Mouse (Mus musculus) liver, adult 2 months (tissue): ENCODE measurements around the gene Stk32c. TPM values are rescaled to one million over a fixed set of nuclear protein-coding genes. Genes with fewer than 3 reads are reported as not detected.

Source experiments
- DNase-seq: peaks from one replicate; pipeline ENCODE4 v3.0.0-alpha.2; 2011; ENCODE audit warnings: low read depth, low spot score; ENCODE audit errors: extremely low read depth
- H3K27ac ChIP-seq: fragments of 200-500 bp; replicated peaks from 2 replicates; pipeline ENCODE4 v1.5.1; 2012; ENCODE audit warnings: low read depth, mild to moderate bottlenecking, control low read depth, inconsistent platforms, low read length; ENCODE audit not compliant: insufficient read depth
- H3K27me3 ChIP-seq: fragments of 200-500 bp; 2 replicates; pipeline ENCODE4 v1.6.1; 2012; ENCODE audit warnings: mild to moderate bottlenecking, moderate library complexity, low read length, inconsistent platforms; ENCODE audit not compliant: control insufficient read depth, insufficient read depth
- H3K36me3 ChIP-seq: fragments of 200-500 bp; 2 replicates; pipeline ENCODE4 v1.6.1; 2012; ENCODE audit warnings: low read length, inconsistent platforms; ENCODE audit not compliant: control insufficient read depth, insufficient read depth
- H3K4me1 ChIP-seq: fragments of 200-500 bp; 2 replicates; pipeline ENCODE4 v1.6.1; 2011; ENCODE audit warnings: low read length; ENCODE audit not compliant: control insufficient read depth, insufficient read depth
- H3K4me3 ChIP-seq: fragments of 200-500 bp; 2 replicates; pipeline ENCODE4 v1.5.1; 2011; ENCODE audit warnings: low read depth, mild to moderate bottlenecking, control low read depth, low read length, moderate library complexity; ENCODE audit not compliant: insufficient read depth
- H3K79me2 ChIP-seq: fragments of 200-500 bp; 2 replicates; pipeline ENCODE4 v1.6.1; 2012; ENCODE audit warnings: inconsistent platforms, mild to moderate bottlenecking, low read length, moderate library complexity; ENCODE audit not compliant: control insufficient read depth, insufficient read depth
- H3K9ac ChIP-seq: fragments of 200-500 bp; 2 replicates; pipeline ENCODE4 v1.6.1; 2012; ENCODE audit warnings: low read depth, mild to moderate bottlenecking, control low read depth, inconsistent platforms, low read length
- CTCF ChIP-seq: fragments of 200-500 bp; IDR thresholded peaks from 2 replicates; pipeline ENCODE4 v1.5.1; 2011; ENCODE audit warnings: low read depth, low read length, control low read depth
- POLR2A ChIP-seq: fragments of 200-500 bp; IDR thresholded peaks from 2 replicates; pipeline ENCODE4 v1.6.1; 2011; ENCODE audit warnings: low read length, control low read depth; ENCODE audit not compliant: insufficient read depth; ENCODE audit errors: extremely low read depth
- WGBS: fragments of 180-500 bp; shearing (Covaris S2); methylation state at CpG from one replicate; pipeline ENCODE4 v1.1.7; 2018; 5-methylcytosine and 5-hydroxymethylcytosine counted together
- polyA plus RNA-seq: library from polyadenylated mRNA; depleted of rRNA; stranded (reverse); fragments of >200 nt; gene quantifications from 2 replicates; pipeline ENCODE4 v1.2.3, GENCODE M21; 2012
- total RNA-seq: library from RNA; depleted of rRNA; stranded (reverse); fragments of >200 nt; gene quantifications from 2 replicates; pipeline ENCODE4 v1.2.3, GENCODE M21; 2014

The Stk32c gene
- total and polyA plus RNA-seq, 2 experiments: 0.18 to 0.21 TPM

- no peak for DNase-seq
- H3K36me3 ChIP-seq: no peaks in the 10 kb centered on the region
- H3K4me1 ChIP-seq: no peaks in the 10 kb centered on the region
- no peak overlapping the region for H3K27ac ChIP-seq
- H3K9ac ChIP-seq: no peak overlapping the region
- H3K79me2 ChIP-seq: no peaks in the 10 kb centered on the region
- peaks cover 6% of the 10 kb centered on the region; the same call in 1 of the 2 replicates for H3K27me3 ChIP-seq
- no peak for TF ChIP-seq CTCF
- no peak for TF ChIP-seq POLR2A
- H3K4me3 ChIP-seq: no peak overlapping the region
- 71% methylated on average over 4 of the region's 4 CpGs for WGBS
Measured at GRCm38 (mm10) chr7:139080714-139081113, 132.4 kb downstream of the Stk32c start.

GRCm38 (mm10) chr7:139079141-139079540 is 134.0 kb downstream of the Stk32c start:
- TF ChIP-seq CTCF (no peak), POLR2A (no peak)
- H3K27me3 ChIP-seq: 0 out of 2 replicates have a peak, but pooled peaks cover 2% of the 10 kb centered on the region
- 75% methylated on average over 7 of the region's 7 CpGs for WGBS

GRCm38 (mm10) chr7:139078181-139078580 is 134.9 kb downstream of the Stk32c start:
- DNase-seq: no peak
- Histone ChIP-seq H3K36me3 (no peaks in the 10 kb centered on the region), H3K4me1 (no peaks in the 10 kb centered on the region), H3K27me3 (0 out of 2 replicates have a peak, but pooled peaks cover 2% of the 10 kb centered on the region), H3K9ac (no peak overlapping the region), H3K79me2 (no peaks in the 10 kb centered on the region), H3K27ac (no peak overlapping the region), H3K4me3 (no peak overlapping the region)
- WGBS: 57% methylated on average over 6 of the region's 6 CpGs
- no peak for TF ChIP-seq POLR2A
- no peak for TF ChIP-seq CTCF

More at GRCm38 (mm10) chr7:139079141-139079540, 134.0 kb downstream of the Stk32c start:
- no peak overlapping the region for H3K4me3 ChIP-seq
- H3K4me1 ChIP-seq: no peaks in the 10 kb centered on the region
- no peak for DNase-seq
- no peak overlapping the region for H3K9ac ChIP-seq
- H3K36me3 ChIP-seq: no peaks in the 10 kb centered on the region
- no peak overlapping the region for H3K27ac ChIP-seq
- no peaks in the 10 kb centered on the region for H3K79me2 ChIP-seq

- Histone ChIP-seq H3K9ac (no peak overlapping the region), H3K36me3 (no peaks in the 10 kb centered on the region), H3K4me1 (no peaks in the 10 kb centered on the region), H3K27ac (no peak overlapping the region), H3K27me3 (0 out of 2 replicates have a peak, but pooled peaks cover 2% of the 10 kb centered on the region), H3K4me3 (no peak overlapping the region), H3K79me2 (no peaks in the 10 kb centered on the region)
- WGBS: 40% methylated on average over 7 of the region's 7 CpGs
- TF ChIP-seq POLR2A: no peak
- TF ChIP-seq CTCF: no peak
- DNase-seq: no peak
Measured at GRCm38 (mm10) chr7:139077283-139077682, 135.8 kb downstream of the Stk32c start.

GRCm38 (mm10) chr7:139075054-139075794 is 137.9 kb downstream of the Stk32c start:
- Histone ChIP-seq H3K27me3 (0 out of 2 replicates have a peak, but pooled peaks cover 2% of the 10 kb centered on the region), H3K36me3 (no peaks in the 10 kb centered on the region), H3K9ac (no peak overlapping the region), H3K79me2 (no peaks in the 10 kb centered on the region), H3K4me1 (no peaks in the 10 kb centered on the region), H3K27ac (no peak overlapping the region), H3K4me3 (no peak overlapping the region)
- WGBS: 72% methylated on average over 14 of the region's 14 CpGs
- no peak for TF ChIP-seq POLR2A
- no peak for TF ChIP-seq CTCF
- no peak for DNase-seq

GRCm38 (mm10) chr7:139074189-139074588 is 138.9 kb downstream of the Stk32c start:
- no peaks in the 10 kb centered on the region for H3K27me3 ChIP-seq
- WGBS: 65% methylated on average over 6 of the region's 6 CpGs
- no peak overlapping the region for H3K4me3 ChIP-seq
- H3K36me3 ChIP-seq: no peaks in the 10 kb centered on the region
- no peak for DNase-seq
- no peaks in the 10 kb centered on the region for H3K4me1 ChIP-seq
- TF ChIP-seq POLR2A (no peak), CTCF (no peak)
- H3K9ac ChIP-seq: no peak overlapping the region
- H3K27ac ChIP-seq: no peak overlapping the region
- no peaks in the 10 kb centered on the region for H3K79me2 ChIP-seq
